Mouse (Mus musculus) embryonic fibroblast, embryonic 13.5 days (primary cell): ENCODE data around the gene Brwd3.

Experiments
- CTCF ChIP-seq: IDR thresholded peaks from 2 replicates; pipeline ENCODE4 v1.5.1; 2011; ENCODE audit warnings: mild to moderate bottlenecking, control low read depth, low read length, moderate library complexity, borderline replicate concordance; ENCODE audit not compliant: insufficient read depth
- POLR2A ChIP-seq: IDR thresholded peaks from 2 replicates; pipeline ENCODE4 v1.6.1; 2011; ENCODE audit warnings: low read depth, mild to moderate bottlenecking, control low read depth, low read length, moderate library complexity

GRCm38 (mm10) chrX:108828111-108828510 lies 6.1 kb downstream of the Brwd3 start:
- TF ChIP-seq POLR2A (no peak), CTCF (no peak)
